Mouse (Mus musculus): ENCODE data around the gene Sgip1. TPM values are rescaled to one million over a fixed set of nuclear protein-coding genes. Genes with fewer than 3 reads are reported as not detected.
A peak's percentile ranks its signal among the peaks of the same experiment; 100 is the strongest.

Gene Sgip1
- polyA plus RNA-seq, 1 experiment from 2014 or later: 68.3 TPM

DNA sequence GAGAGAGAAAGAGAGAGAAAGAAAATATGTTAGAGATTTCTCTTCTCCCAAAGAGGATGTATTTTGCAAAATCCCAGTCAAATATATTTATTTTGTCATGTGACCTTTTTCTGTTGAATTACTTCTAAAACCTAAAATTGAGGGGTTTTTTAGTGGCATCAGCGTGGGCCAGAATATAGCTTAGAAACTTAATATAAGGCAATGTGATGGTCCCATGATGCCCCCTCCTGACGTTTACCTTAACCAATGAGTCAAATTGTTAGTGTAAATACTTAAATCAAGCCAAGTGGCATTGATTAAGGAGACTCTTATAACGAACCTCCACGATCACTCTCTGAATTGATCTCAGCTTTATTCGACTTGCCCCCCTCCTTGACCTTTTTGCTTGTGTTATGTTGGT lies 233.1 kb downstream of the Sgip1 start:
- Histone ChIP-seq H3K4me1 (replicated peaks; ENCODE audit: control insufficient read depth, insufficient read depth, low read length) (peaks cover 12% of the 10 kb centered on the region), H3K9me3 (ENCODE audit: control insufficient read depth, low read length) (no peaks in the 10 kb centered on the region), H3K4me3 (replicated peaks; ENCODE audit: low read length) (no peak overlapping the region), H3K4me2 (replicated peaks) (no peak overlapping the region), H3K36me3 (replicated peaks; ENCODE audit: control insufficient read depth, insufficient read depth) (peaks cover 12% of the 10 kb centered on the region), H3K9ac (no peak overlapping the region), H3K27me3 (ENCODE audit: control insufficient read depth, insufficient read depth, low read length) (no peaks in the 10 kb centered on the region), H3K27ac (no peak overlapping the region)
- no peak for DNase-seq (ENCODE audit: low spot score)
- 66% methylated on average over 5 of the region's 5 CpGs for WGBS
- no peak for ATAC-seq (ENCODE audit: low FRiP score)

DNA sequence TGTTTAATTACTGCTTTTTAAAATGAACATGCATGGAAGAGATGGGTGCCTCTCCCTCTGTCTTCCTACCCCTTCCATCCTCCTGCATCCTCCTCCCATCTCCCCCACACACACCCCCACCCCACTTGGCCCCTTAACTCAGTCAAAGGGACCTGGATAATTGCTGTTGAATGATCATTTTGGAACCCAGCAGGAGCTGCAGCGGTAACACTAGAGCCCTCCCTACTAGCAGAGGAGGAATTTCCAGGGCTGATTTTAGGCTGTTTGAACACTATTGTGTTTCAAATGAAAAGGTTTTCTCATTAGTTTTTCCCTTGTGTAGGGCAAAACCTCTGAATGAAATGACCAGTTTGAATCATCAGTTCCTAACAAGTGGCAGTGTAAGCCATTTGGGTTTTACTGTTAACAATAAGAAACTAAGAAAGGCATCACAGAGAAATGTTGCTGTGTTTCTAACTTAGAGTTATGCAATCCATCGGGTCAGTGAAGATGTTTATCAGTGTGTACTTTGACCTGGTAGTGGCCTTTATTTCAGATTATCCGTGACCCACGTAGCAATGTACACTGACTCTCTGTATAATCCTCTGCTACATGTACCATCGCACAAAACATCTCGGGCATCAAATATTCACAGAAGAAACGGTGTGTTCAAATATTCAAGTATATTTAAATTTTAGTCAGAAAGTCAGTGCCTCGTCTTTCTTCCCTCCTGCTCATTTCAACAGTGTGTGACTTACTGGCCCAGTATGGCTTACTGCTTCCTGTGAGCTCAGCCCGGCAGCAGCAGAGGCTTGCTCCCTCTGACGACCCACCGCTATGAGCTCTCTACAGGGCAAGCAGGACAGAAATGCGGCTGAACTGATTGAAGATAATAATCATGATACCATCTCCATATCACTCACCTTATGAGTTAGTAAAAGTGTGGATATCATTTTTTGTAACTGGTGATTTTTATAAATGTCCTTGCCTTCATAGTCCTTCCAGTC lies 235.5 kb downstream of the Sgip1 start:
- no peaks in the 10 kb centered on the region for H3K36me3 ChIP-seq (replicated peaks; ENCODE audit: control insufficient read depth, insufficient read depth)
- H3K4me2 ChIP-seq (replicated peaks): no peak overlapping the region
- no peaks in the 10 kb centered on the region for H3K9me3 ChIP-seq (ENCODE audit: control insufficient read depth, low read length)
- peaks cover 13% of the 10 kb centered on the region for H3K4me1 ChIP-seq (replicated peaks; ENCODE audit: control insufficient read depth, insufficient read depth, low read length)
- H3K4me3 ChIP-seq (replicated peaks; ENCODE audit: low read length): no peak overlapping the region
- DNase-seq (ENCODE audit: low spot score) (no peak), ATAC-seq (ENCODE audit: low FRiP score) (no peak)
- WGBS: 20% methylated on average over 12 of the region's 12 CpGs
- H3K27ac ChIP-seq: no peak overlapping the region
- H3K9ac ChIP-seq: no peak overlapping the region
- H3K27me3 ChIP-seq (ENCODE audit: control insufficient read depth, insufficient read depth, low read length): peaks cover 4% of the 10 kb centered on the region; the same call in 1 of the 2 replicates

DNA sequence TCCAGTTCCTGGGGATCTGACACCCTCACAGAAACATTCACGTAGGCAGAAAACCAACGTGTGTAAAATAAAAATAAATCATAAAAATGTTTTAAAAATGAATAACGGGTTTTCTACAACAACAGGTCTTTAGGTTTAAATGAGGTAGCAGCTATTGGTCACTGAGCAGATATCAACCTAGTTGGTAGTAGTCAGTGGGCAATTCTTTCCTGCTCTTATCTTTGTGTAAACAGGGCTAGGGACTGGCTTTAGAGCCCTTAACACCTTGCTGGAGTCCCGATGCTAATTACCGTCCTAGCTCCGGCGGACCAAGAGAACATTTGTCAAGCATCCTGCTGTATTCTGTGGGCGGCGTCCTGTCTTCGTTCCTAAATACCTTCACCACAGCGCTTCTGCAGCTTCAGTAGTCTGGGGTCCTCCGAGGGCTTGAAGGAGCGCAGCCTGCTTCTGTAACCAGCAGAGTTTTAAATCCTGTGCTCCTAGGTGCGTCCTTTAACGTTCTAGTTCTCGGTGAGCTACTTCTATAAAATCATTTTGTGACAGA lies 236.8 kb downstream of the Sgip1 start:
- H3K4me3 ChIP-seq (replicated peaks; ENCODE audit: low read length): peak overlapping the region; percentile 14
- peak overlapping the region; percentile 67 for H3K4me2 ChIP-seq (replicated peaks)
- peak overlapping the region; percentile 40; the same call in 1 of the 2 replicates for H3K9ac ChIP-seq
- no peaks in the 10 kb centered on the region for H3K9me3 ChIP-seq (ENCODE audit: control insufficient read depth, low read length)
- ATAC-seq (ENCODE audit: low FRiP score): peak; percentile 24; the same call in 1 of the 2 replicates
- 14% methylated on average over 16 of the region's 16 CpGs for WGBS
- no peak overlapping the region for H3K27ac ChIP-seq
- H3K36me3 ChIP-seq (replicated peaks; ENCODE audit: control insufficient read depth, insufficient read depth): no peaks in the 10 kb centered on the region
- peaks cover 13% of the 10 kb centered on the region for H3K4me1 ChIP-seq (replicated peaks; ENCODE audit: control insufficient read depth, insufficient read depth, low read length)
- peaks cover 4% of the 10 kb centered on the region; the same call in 1 of the 2 replicates for H3K27me3 ChIP-seq (ENCODE audit: control insufficient read depth, insufficient read depth, low read length)
- no peak for DNase-seq (ENCODE audit: low spot score)

DNA sequence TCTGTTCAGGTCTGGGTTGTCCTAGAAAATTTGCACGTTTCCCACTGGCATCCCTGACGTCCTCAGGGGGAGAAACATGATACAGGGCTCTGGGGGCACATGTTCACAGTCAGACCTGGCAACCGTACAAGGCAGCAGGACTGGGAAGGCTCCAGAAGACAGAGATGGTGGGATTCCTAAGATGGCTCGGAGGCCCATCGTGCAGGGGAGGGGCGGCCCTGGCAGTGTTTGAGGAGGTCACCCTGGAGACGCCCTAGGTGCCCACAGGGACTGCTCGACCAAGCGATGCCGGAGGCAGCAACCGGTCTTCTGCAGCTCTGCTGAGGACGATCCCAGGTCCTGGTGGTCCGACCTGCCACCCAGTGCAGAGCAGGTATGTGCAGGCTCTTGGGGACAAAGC lies 237.3 kb downstream of the Sgip1 start, which contains the start of gene Tctex1d1:
Gene Tctex1d1 (plus strand): TSS at position 167 of the 400 bp plus-strand sequence.
- Histone ChIP-seq H3K36me3 (replicated peaks; ENCODE audit: control insufficient read depth, insufficient read depth) (no peaks in the 10 kb centered on the region), H3K4me3 (replicated peaks; ENCODE audit: low read length) (peak within 1 kb of the TSS; percentile 28), H3K9me3 (ENCODE audit: control insufficient read depth, low read length) (no peaks in the 10 kb centered on the region), H3K4me1 (replicated peaks; ENCODE audit: control insufficient read depth, insufficient read depth, low read length) (peaks cover 13% of the 10 kb centered on the region), H3K9ac (peak within 1 kb of the TSS; percentile 40), H3K27ac (no peak within 1 kb of the TSS), H3K27me3 (ENCODE audit: control insufficient read depth, insufficient read depth, low read length) (peaks cover 4% of the 10 kb centered on the region; the same call in 1 of the 2 replicates), H3K4me2 (replicated peaks) (peak within 1 kb of the TSS; percentile 67)
- ATAC-seq (ENCODE audit: low FRiP score) (peak; percentile 64), DNase-seq (ENCODE audit: low spot score) (peak; percentile 27)
- WGBS: 1% methylated on average over 13 of the region's 13 CpGs

DNA sequence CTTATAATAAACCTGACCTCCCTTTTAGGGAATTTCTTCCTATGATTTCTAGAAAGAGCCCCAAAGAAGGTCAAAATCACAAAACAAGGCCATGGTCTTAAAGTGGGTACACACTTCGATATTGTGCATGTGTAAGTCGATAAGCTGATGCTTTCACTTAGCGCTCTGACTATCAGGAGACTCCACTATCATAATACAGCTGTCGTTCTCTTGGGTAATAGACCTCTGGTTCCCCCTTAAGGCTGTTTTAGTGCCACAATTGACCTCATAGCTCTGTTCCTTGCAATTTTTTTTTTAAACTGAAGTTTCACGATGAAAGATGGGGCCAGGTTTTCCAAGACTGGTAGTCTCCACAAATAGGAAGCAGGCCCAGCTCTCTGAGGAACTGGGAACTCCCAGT lies 238.3 kb downstream of the Sgip1 start:
- 61% methylated on average over 5 of the region's 5 CpGs for WGBS
- Histone ChIP-seq H3K4me1 (replicated peaks; ENCODE audit: control insufficient read depth, insufficient read depth, low read length) (peaks cover 13% of the 10 kb centered on the region), H3K9ac (no peak overlapping the region), H3K27me3 (ENCODE audit: control insufficient read depth, insufficient read depth, low read length) (peaks cover 4% of the 10 kb centered on the region; the same call in 1 of the 2 replicates), H3K27ac (no peak overlapping the region), H3K9me3 (ENCODE audit: control insufficient read depth, low read length) (no peaks in the 10 kb centered on the region), H3K4me3 (replicated peaks; ENCODE audit: low read length) (no peak overlapping the region), H3K4me2 (replicated peaks) (peak overlapping the region; percentile 67), H3K36me3 (replicated peaks; ENCODE audit: control insufficient read depth, insufficient read depth) (no peaks in the 10 kb centered on the region)
- no peak for ATAC-seq (ENCODE audit: low FRiP score)
- no peak for DNase-seq (ENCODE audit: low spot score)

DNA sequence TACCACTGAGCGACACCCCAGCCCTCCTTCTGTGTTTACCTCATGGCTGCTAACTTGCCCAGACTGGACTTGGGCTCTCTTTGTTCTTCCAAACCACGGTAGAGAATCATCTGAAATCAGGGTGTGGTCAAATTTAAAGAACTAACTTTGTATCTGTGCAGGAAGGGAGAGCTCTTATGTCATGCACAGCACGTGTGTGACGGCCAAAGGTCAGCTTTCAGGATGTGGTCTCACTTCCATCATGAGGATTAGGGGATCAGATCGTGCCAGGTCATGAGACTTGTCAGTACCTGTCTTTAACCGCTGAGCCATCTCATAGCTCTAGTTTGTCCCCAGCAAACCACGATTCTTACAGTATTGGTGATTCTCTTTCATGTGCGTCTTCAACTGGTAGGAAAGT lies 240.6 kb downstream of the Sgip1 start:
- ATAC-seq (ENCODE audit: low FRiP score) (no peak), DNase-seq (ENCODE audit: low spot score) (no peak)
- Histone ChIP-seq H3K27ac (no peak overlapping the region), H3K4me1 (replicated peaks; ENCODE audit: control insufficient read depth, insufficient read depth, low read length) (peaks cover 13% of the 10 kb centered on the region), H3K36me3 (replicated peaks; ENCODE audit: control insufficient read depth, insufficient read depth) (no peaks in the 10 kb centered on the region), H3K27me3 (ENCODE audit: control insufficient read depth, insufficient read depth, low read length) (peaks cover 4% of the 10 kb centered on the region; the same call in 1 of the 2 replicates), H3K4me3 (replicated peaks; ENCODE audit: low read length) (no peak overlapping the region), H3K9me3 (ENCODE audit: control insufficient read depth, low read length) (no peaks in the 10 kb centered on the region), H3K4me2 (replicated peaks) (no peak overlapping the region), H3K9ac (no peak overlapping the region)
- 93% methylated on average over 8 of the region's 8 CpGs for WGBS

DNA sequence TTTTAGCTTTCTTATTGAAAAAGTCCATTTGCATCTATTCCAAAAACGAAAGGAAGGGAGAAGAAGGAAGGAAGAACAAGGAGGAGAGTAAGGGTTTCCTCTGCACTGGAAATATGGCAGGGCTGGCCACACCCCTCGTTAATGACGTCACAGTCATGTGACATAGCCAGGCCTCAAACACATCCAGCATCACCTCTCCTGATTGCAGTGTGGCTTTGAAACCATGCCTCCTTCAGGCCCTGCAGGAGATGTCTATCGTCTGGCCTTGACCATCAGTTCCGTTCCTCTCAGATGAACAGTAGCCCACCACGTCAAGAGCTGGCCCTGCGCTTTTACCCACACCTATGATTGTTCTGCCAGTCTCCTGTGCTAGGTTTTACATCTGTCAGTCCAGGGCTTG lies 245.1 kb downstream of the Sgip1 start:
- DNase-seq (ENCODE audit: low spot score) (no peak), ATAC-seq (ENCODE audit: low FRiP score) (no peak)
- WGBS: 74% methylated on average over 7 of the region's 7 CpGs
- H3K27ac ChIP-seq: no peak overlapping the region
- H3K4me1 ChIP-seq (replicated peaks; ENCODE audit: control insufficient read depth, insufficient read depth, low read length): no peaks in the 10 kb centered on the region
- no peak overlapping the region for H3K4me2 ChIP-seq (replicated peaks)
- no peaks in the 10 kb centered on the region for H3K36me3 ChIP-seq (replicated peaks; ENCODE audit: control insufficient read depth, insufficient read depth)
- no peaks in the 10 kb centered on the region for H3K27me3 ChIP-seq (ENCODE audit: control insufficient read depth, insufficient read depth, low read length)
- no peak overlapping the region for H3K9ac ChIP-seq
- no peaks in the 10 kb centered on the region for H3K9me3 ChIP-seq (ENCODE audit: control insufficient read depth, low read length)
- no peak overlapping the region for H3K4me3 ChIP-seq (replicated peaks; ENCODE audit: low read length)

DNA sequence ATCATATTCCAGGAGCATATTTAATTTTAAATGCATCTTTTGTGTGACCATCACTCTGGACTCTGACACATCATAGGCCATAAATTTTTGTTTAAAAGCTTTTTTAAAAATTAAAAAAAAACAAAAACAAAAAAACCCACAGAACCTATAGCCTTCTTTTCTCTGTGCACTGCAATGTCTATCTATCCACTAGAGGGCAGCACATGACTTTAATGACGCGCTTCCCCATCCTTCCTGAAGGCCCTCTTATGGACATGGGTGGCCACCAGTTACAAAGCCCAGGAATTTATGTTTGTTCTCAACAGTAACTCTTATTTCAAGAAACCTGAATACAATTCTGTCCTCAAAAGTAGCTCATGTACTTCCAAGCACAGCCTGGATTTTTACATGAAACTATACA lies 245.8 kb downstream of the Sgip1 start:
- no peaks in the 10 kb centered on the region for H3K4me1 ChIP-seq (replicated peaks; ENCODE audit: control insufficient read depth, insufficient read depth, low read length)
- no peaks in the 10 kb centered on the region for H3K36me3 ChIP-seq (replicated peaks; ENCODE audit: control insufficient read depth, insufficient read depth)
- H3K9ac ChIP-seq: no peak overlapping the region
- H3K4me2 ChIP-seq (replicated peaks): no peak overlapping the region
- no peak for ATAC-seq (ENCODE audit: low FRiP score)
- WGBS: 7% methylated on average over 2 of the region's 2 CpGs
- DNase-seq (ENCODE audit: low spot score): peak; percentile 88
- no peaks in the 10 kb centered on the region for H3K9me3 ChIP-seq (ENCODE audit: control insufficient read depth, low read length)
- H3K27me3 ChIP-seq (ENCODE audit: control insufficient read depth, insufficient read depth, low read length): no peaks in the 10 kb centered on the region
- no peak overlapping the region for H3K27ac ChIP-seq
- no peak overlapping the region for H3K4me3 ChIP-seq (replicated peaks; ENCODE audit: low read length)

DNA sequence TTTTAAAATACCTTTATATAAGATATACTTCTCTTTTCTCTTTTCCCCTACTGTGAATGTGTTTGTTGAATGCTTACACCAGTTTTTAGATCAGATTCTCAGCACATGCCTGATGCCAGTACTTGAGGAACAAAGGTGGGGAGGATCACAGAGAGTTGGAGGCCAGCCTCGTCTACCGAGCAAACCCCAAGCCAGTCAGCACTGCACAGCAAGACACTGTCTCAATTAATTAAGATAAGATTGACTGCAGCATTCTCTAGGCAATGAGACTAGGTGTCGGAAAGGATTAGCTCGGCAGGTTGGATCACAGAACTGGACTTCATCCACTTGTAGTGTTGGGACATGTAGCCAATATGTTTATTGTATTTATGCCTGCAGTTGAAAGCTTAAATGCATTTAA lies 246.2 kb downstream of the Sgip1 start:
- Histone ChIP-seq H3K4me2 (replicated peaks) (no peak overlapping the region), H3K36me3 (replicated peaks; ENCODE audit: control insufficient read depth, insufficient read depth) (no peaks in the 10 kb centered on the region), H3K27me3 (ENCODE audit: control insufficient read depth, insufficient read depth, low read length) (no peaks in the 10 kb centered on the region), H3K4me3 (replicated peaks; ENCODE audit: low read length) (no peak overlapping the region), H3K9ac (no peak overlapping the region), H3K9me3 (ENCODE audit: control insufficient read depth, low read length) (no peaks in the 10 kb centered on the region), H3K4me1 (replicated peaks; ENCODE audit: control insufficient read depth, insufficient read depth, low read length) (no peaks in the 10 kb centered on the region), H3K27ac (no peak overlapping the region)
- ATAC-seq (ENCODE audit: low FRiP score) (0 out of 2 replicates have a peak, but pooled peaks have one; percentile 34), DNase-seq (ENCODE audit: low spot score) (peak; percentile 24)
- WGBS: 48% methylated on average over 4 of the region's 4 CpGs

Data from hindbrain, embryonic 14.5 days (tissue).